Mouse (Mus musculus) liver, postnatal 0 days (tissue): ENCODE measurements around the gene St6galnac3. TPM values are rescaled to one million over a fixed set of nuclear protein-coding genes. Genes with fewer than 3 reads are reported as not detected.
A peak's percentile ranks its signal among the peaks of the same experiment; 100 is the strongest.

Experiments
- ATAC-seq: fragments of 200-750 bp; cut with Nextera tagmentation; 2 replicates; pipeline ENCODE4 v1.8.0; 2017; ENCODE audit warnings: mild to moderate bottlenecking, moderate library complexity
- DNase-seq: peaks from one replicate; pipeline ENCODE4 v3.0.0-alpha.2; 2016
- H3K27ac ChIP-seq: fragments of 300-500 bp; sonication (generic); 2 replicates; pipeline ENCODE4 v1.5.1; 2014; ENCODE audit warnings: antibody characterized with exemption, moderate library complexity, mild to moderate bottlenecking, low read depth
- H3K27me3 ChIP-seq: fragments of 300-500 bp; sonication (generic); 2 replicates; pipeline ENCODE4 v1.6.1; 2014; ENCODE audit warnings: low read length, control low read depth, mixed read lengths; ENCODE audit not compliant: insufficient read depth
- H3K36me3 ChIP-seq: fragments of 300-500 bp; sonication (generic); replicated peaks from 2 replicates; pipeline ENCODE4 v1.6.1; 2014; ENCODE audit warnings: mild to moderate bottlenecking, control low read depth, low read length, moderate library complexity, mixed read lengths; ENCODE audit not compliant: insufficient read depth
- H3K4me1 ChIP-seq: fragments of 300-500 bp; sonication (generic); 2 replicates; pipeline ENCODE4 v1.6.1; 2014; ENCODE audit warnings: antibody characterized with exemption, mild to moderate bottlenecking, control low read depth; ENCODE audit not compliant: insufficient read depth
- H3K4me2 ChIP-seq: fragments of 300-500 bp; sonication (generic); 2 replicates; pipeline ENCODE4 v1.6.1; 2014; ENCODE audit warnings: low read depth, mild to moderate bottlenecking, low read length, moderate library complexity, mixed read lengths
- H3K4me3 ChIP-seq: fragments of 300-500 bp; sonication (generic); 2 replicates; pipeline ENCODE4 v1.5.1; 2014; ENCODE audit warnings: low read depth, low read length
- H3K9ac ChIP-seq: fragments of 300-500 bp; sonication (generic); replicated peaks from 2 replicates; pipeline ENCODE4 v1.6.1; 2014; ENCODE audit warnings: mild to moderate bottlenecking, moderate library complexity
- H3K9me3 ChIP-seq: fragments of 300-500 bp; sonication (generic); 2 replicates; pipeline ENCODE4 v1.6.1; 2016; ENCODE audit warnings: mild to moderate bottlenecking, control low read depth, low read length, mixed read lengths
- CTCF ChIP-seq: sonication (generic); IDR thresholded peaks from 2 replicates; pipeline ENCODE4 v1.5.1; 2016; ENCODE audit warnings: antibody characterized with exemption, low read depth
- EP300 ChIP-seq: IDR thresholded peaks from 2 replicates; pipeline ENCODE4 v1.6.1; 2016; ENCODE audit warnings: antibody characterized with exemption, low read depth, mild to moderate bottlenecking
- WGBS: fragments of 180-500 bp; shearing (Covaris S2); extraction: QIAGEN DNeasy Blood & Tissue Kit; methylation state at CpG from one replicate; pipeline ENCODE4 v1.1.7; 2014; ENCODE audit not compliant: insufficient replicate concordance; 5-methylcytosine and 5-hydroxymethylcytosine counted together
- polyA plus RNA-seq: library from polyadenylated mRNA; unstranded; fragments of >200 nt; fragmentation: Nextera tagmentation; extraction: Ambion mirVana; gene quantifications from 2 replicates; pipeline ENCODE4 v1.2.1, GENCODE M21; 2015

Gene St6galnac3
- polyA plus RNA-seq, 1 experiment from 2014 or later = 5.0 TPM

DNA sequence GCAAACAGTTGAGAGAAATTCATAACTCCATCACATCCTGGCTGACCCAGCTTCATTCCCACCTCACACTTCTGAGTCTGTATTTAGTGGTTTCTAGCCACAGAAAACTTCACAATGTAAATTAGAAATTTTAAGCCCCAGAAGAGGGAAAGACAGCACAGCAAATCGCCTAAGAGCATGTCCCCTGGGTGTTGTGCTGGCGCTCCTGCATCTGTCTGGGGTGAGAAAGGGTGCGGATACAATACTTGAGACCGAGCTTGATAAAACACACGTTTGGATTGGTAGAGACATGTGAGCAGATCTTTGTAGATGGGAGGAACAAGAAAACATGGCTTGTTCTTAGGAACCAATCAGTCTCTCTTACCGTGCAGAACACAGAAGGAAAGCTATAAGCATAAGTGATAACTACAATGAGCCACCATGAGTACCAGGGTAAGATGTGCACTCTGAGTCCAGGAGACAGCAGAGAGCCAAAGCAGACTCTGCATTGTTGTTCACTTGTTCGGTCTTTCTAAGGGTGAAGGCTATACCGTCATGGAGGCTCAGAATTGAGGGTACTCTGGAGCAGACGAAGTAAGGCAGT, 214.8 kb downstream of the St6galnac3 start:
- Histone ChIP-seq H3K4me1 (no peaks in the 10 kb centered on the region), H3K36me3 (no peaks in the 10 kb centered on the region), H3K9me3 (no peaks in the 10 kb centered on the region), H3K27ac (no peak overlapping the region), H3K4me3 (no peak overlapping the region), H3K27me3 (no peaks in the 10 kb centered on the region), H3K4me2 (no peak overlapping the region), H3K9ac (no peak overlapping the region)
- ATAC-seq = no peak
- 86% methylated on average over 9 of the region's 9 CpGs for WGBS
- TF ChIP-seq CTCF (no peak), EP300 (no peak)
- DNase-seq = no peak

DNA sequence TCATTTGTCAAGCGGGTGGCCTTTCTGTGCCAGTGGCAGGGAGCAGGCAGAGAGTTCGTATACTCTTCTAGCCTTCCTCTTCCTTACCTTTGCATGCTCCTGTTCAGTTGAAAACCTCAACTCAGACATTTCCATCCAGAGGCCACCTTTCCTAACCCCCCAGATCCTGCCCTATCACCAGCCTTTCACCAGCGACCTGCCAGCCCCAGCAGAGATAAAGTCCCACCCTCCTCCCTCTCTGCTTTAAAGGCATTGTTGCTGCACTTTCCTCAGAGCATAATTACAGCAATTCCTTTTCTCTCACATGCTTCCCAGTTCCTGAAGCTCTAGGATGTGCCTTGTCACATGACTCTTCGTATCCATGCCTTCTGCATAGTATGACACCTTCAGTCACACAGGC, 215.3 kb downstream of the St6galnac3 start:
- H3K36me3 ChIP-seq = no peaks in the 10 kb centered on the region
- H3K9ac ChIP-seq = no peak overlapping the region
- no peak overlapping the region for H3K4me2 ChIP-seq
- no peak for DNase-seq
- no peak overlapping the region for H3K4me3 ChIP-seq
- H3K27me3 ChIP-seq = no peaks in the 10 kb centered on the region
- ATAC-seq = no peak
- no peaks in the 10 kb centered on the region for H3K9me3 ChIP-seq
- no peaks in the 10 kb centered on the region for H3K4me1 ChIP-seq
- no peak overlapping the region for H3K27ac ChIP-seq
- no peak for TF ChIP-seq CTCF
- TF ChIP-seq EP300 = no peak
- WGBS = 66% methylated on average over 4 of the region's 4 CpGs

DNA sequence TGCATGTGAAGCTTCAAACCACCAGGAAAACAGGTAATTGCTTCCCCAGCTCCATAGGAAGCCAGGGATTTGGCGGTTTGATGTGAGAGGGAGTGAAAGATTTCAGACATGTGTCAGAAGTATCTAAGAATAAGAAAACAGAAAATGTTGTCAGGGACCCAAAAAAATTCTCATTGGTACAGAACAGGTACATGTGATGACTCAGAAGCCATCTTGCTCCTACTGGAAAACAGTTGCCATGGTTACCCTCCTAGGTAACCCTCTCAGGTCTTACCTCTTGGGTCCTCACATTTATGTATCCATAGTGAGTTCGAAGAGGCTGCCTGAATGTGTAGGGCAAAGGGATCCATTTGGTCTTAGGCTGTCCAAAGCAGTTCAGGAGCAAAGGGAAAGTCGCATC, 215.9 kb downstream of the St6galnac3 start:
- DNase-seq = no peak
- H3K9me3 ChIP-seq = no peaks in the 10 kb centered on the region
- no peak overlapping the region for H3K4me2 ChIP-seq
- TF ChIP-seq CTCF = no peak
- no peaks in the 10 kb centered on the region for H3K27me3 ChIP-seq
- H3K4me1 ChIP-seq = no peaks in the 10 kb centered on the region
- H3K4me3 ChIP-seq = no peak overlapping the region
- H3K9ac ChIP-seq = no peak overlapping the region
- no peaks in the 10 kb centered on the region for H3K36me3 ChIP-seq
- H3K27ac ChIP-seq = no peak overlapping the region
- ATAC-seq = no peak
- WGBS = 89% methylated on average over 3 of the region's 3 CpGs

DNA sequence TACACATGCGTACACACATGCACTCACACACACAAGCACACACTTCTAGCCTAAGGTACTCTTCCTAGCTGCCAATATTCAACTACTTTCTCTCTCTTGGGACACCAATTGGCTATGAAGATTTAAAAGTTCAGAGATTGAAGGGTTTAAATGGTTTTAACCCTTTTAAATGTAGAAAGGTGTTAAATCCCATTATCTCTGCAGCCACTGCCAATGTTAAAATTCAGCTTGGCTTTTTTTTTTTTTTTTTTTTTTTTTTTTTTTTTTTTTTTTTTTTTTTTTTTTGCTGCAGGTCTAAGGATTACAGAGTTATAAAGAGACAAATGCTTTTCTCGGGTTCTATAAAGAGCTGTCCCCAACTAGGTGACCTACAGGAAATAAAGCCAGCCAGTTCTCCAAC, 216.4 kb downstream of the St6galnac3 start:
- WGBS = 80% methylated on average over 2 of the region's 2 CpGs
- no peak overlapping the region for H3K4me2 ChIP-seq
- H3K36me3 ChIP-seq = no peaks in the 10 kb centered on the region
- TF ChIP-seq CTCF (no peak), EP300 (no peak)
- DNase-seq (no peak), ATAC-seq (no peak)
- no peaks in the 10 kb centered on the region for H3K9me3 ChIP-seq
- H3K9ac ChIP-seq = no peak overlapping the region
- no peak overlapping the region for H3K4me3 ChIP-seq
- no peak overlapping the region for H3K27ac ChIP-seq
- H3K4me1 ChIP-seq = no peaks in the 10 kb centered on the region
- H3K27me3 ChIP-seq = no peaks in the 10 kb centered on the region

GRCm38 (mm10) chr3:153507599-153507998, 217.4 kb downstream of the St6galnac3 start:
- DNase-seq (no peak), ATAC-seq (peak; percentile 90)
- Histone ChIP-seq H3K4me3 (no peak overlapping the region), H3K9me3 (no peaks in the 10 kb centered on the region), H3K9ac (no peak overlapping the region), H3K4me1 (no peaks in the 10 kb centered on the region), H3K36me3 (no peaks in the 10 kb centered on the region), H3K27ac (no peak overlapping the region), H3K4me2 (no peak overlapping the region), H3K27me3 (no peaks in the 10 kb centered on the region)
- no peak for TF ChIP-seq EP300
- TF ChIP-seq CTCF = no peak
- 74% methylated on average over 2 of the region's 2 CpGs for WGBS

GRCm38 (mm10) chr3:153502488-153502887, 222.5 kb downstream of the St6galnac3 start:
- no peak for DNase-seq
- H3K9me3 ChIP-seq = no peaks in the 10 kb centered on the region
- WGBS = 86% methylated on average over 4 of the region's 4 CpGs
- no peak overlapping the region for H3K27ac ChIP-seq
- H3K27me3 ChIP-seq = no peaks in the 10 kb centered on the region
- no peaks in the 10 kb centered on the region for H3K36me3 ChIP-seq
- H3K4me2 ChIP-seq = no peak overlapping the region
- no peak overlapping the region for H3K9ac ChIP-seq
- H3K4me1 ChIP-seq = no peaks in the 10 kb centered on the region
- ATAC-seq = no peak
- TF ChIP-seq CTCF (no peak), EP300 (no peak)
- no peak overlapping the region for H3K4me3 ChIP-seq
